Mouse (Mus musculus) hindbrain, embryonic 16.5 days (tissue): ENCODE results near the gene Iqschfp. TPM values are rescaled to one million over a fixed set of nuclear protein-coding genes. Genes with fewer than 3 reads are reported as not detected.
A peak's percentile ranks its signal among the peaks of the same experiment; 100 is the strongest.

Experiments used
- ATAC-seq: fragments of 200-750 bp; cut with Nextera tagmentation; 2 replicates; pipeline ENCODE4 v1.8.0; 2017; ENCODE audit warnings: moderate TSS enrichment, moderate library complexity
- H3K27ac ChIP-seq: fragments of 300-500 bp; sonication (generic); 2 replicates; pipeline ENCODE4 v1.5.1; 2014; ENCODE audit warnings: low read depth, mild to moderate bottlenecking, control low read depth, low read length, moderate library complexity
- H3K27me3 ChIP-seq: fragments of 300-500 bp; sonication (generic); replicated peaks from 2 replicates; pipeline ENCODE4 v1.6.1; 2014; ENCODE audit warnings: low read length; ENCODE audit not compliant: control insufficient read depth, insufficient read depth
- H3K36me3 ChIP-seq: fragments of 300-500 bp; sonication (generic); 2 replicates; pipeline ENCODE4 v1.6.1; 2014; ENCODE audit warnings: mild to moderate bottlenecking, low read length, moderate library complexity, mixed read lengths; ENCODE audit not compliant: control insufficient read depth, insufficient read depth
- H3K4me1 ChIP-seq: fragments of 300-500 bp; sonication (generic); 2 replicates; pipeline ENCODE4 v1.6.1; 2014; ENCODE audit warnings: low read depth, low read length; ENCODE audit not compliant: control insufficient read depth, insufficient read depth
- H3K4me2 ChIP-seq: fragments of 300-500 bp; sonication (generic); 2 replicates; pipeline ENCODE4 v1.6.1; 2014; ENCODE audit warnings: mild to moderate bottlenecking, low read length, control low read depth, moderate library complexity
- H3K4me3 ChIP-seq: fragments of 300-500 bp; sonication (generic); 2 replicates; pipeline ENCODE4 v1.5.1; 2014; ENCODE audit warnings: mild to moderate bottlenecking, low read length, control low read depth, moderate library complexity
- H3K9ac ChIP-seq: fragments of 300-500 bp; sonication (generic); 2 replicates; pipeline ENCODE4 v1.6.1; 2014; ENCODE audit warnings: low read depth, mild to moderate bottlenecking, control low read depth, low read length, moderate library complexity
- H3K9me3 ChIP-seq: fragments of 300-500 bp; sonication (generic); 2 replicates; pipeline ENCODE4 v1.6.1; 2014; ENCODE audit warnings: mild to moderate bottlenecking, low read length, moderate library complexity; ENCODE audit not compliant: control insufficient read depth
- WGBS: fragments of 180-500 bp; shearing (Covaris S2); extraction: QIAGEN DNeasy Blood & Tissue Kit; methylation state at CpG from one replicate; pipeline ENCODE4 v1.1.7; 2014; 5-methylcytosine and 5-hydroxymethylcytosine counted together
- polyA plus RNA-seq: library from polyadenylated mRNA; unstranded; fragments of >200 nt; fragmentation: Nextera tagmentation; extraction: Ambion mirVana; gene quantifications from 2 replicates; pipeline ENCODE4 v1.2.1, GENCODE M21; 2015

Gene Iqschfp
- polyA plus RNA-seq, 1 experiment from 2014 or later, result 4.8 TPM

DNA sequence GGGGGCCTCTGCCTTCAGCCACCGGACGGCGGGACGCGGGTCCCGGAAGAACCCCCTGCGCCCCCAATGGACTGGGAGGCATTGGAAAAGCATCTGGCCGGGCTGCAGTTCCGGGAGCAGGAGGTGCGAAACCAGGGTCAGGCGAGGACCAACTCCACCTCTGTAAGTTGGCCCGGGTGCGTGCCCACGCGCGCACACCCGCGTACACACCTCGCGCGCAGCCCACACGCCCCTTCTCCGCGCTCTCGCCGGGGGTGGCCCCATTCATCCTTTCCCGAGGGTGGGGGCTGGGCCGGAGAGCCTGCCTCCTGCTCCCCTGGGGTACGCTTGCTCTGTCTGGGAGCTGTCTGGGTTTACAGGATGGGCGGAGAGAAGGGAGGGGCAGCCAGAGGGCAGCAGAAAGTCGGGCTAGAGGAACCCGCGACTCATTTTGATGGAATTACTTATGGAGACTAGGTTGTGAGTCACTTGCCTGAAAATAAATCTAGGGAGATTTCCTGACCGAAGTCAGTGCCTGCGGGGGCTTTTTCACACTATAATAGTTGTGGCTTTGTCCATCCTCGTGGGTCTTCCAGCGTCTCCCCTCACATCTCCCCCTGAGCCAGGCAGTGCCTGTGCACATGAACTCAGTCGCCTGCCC lies 603.2 kb downstream of the Iqschfp start:
- under 1% methylated on average over 31 of the region's 38 CpGs for WGBS
- Histone ChIP-seq H3K9ac (peak overlapping the region; percentile 69), H3K27ac (peak overlapping the region; percentile 70), H3K27me3 (no peaks in the 10 kb centered on the region), H3K4me2 (peak overlapping the region; percentile 98), H3K9me3 (no peaks in the 10 kb centered on the region), H3K4me1 (peaks cover 4% of the 10 kb centered on the region; the same call in 1 of the 2 replicates), H3K4me3 (peak overlapping the region; percentile 79), H3K36me3 (no peaks in the 10 kb centered on the region)
- ATAC-seq, result peak; percentile 53

- H3K36me3 ChIP-seq, result no peaks in the 10 kb centered on the region
- no peaks in the 10 kb centered on the region for H3K27me3 ChIP-seq
- H3K9ac ChIP-seq, result peak overlapping the region; percentile 69
- H3K9me3 ChIP-seq, result no peaks in the 10 kb centered on the region
- peak overlapping the region; percentile 70 for H3K27ac ChIP-seq
- peak; percentile 6; the same call in 1 of the 2 replicates for ATAC-seq
- peak overlapping the region; percentile 79 for H3K4me3 ChIP-seq
- WGBS, result 2% methylated on average over 9 of the region's 9 CpGs
- peaks cover 4% of the 10 kb centered on the region; the same call in 1 of the 2 replicates for H3K4me1 ChIP-seq
- H3K4me2 ChIP-seq, result peak overlapping the region; percentile 98
These were observed 603.8 kb downstream of the Iqschfp start for GRCm38 (mm10) chr3:68495736-68496242.

- H3K27ac ChIP-seq, result no peak overlapping the region
- H3K9me3 ChIP-seq, result no peaks in the 10 kb centered on the region
- peak overlapping the region; percentile 79; the same call in 1 of the 2 replicates for H3K4me3 ChIP-seq
- no peaks in the 10 kb centered on the region for H3K27me3 ChIP-seq
- no peaks in the 10 kb centered on the region for H3K36me3 ChIP-seq
- WGBS, result 54% methylated on average over 6 of the region's 6 CpGs
- ATAC-seq, result no peak
- H3K4me2 ChIP-seq, result peak overlapping the region; percentile 98
- H3K4me1 ChIP-seq, result peaks cover 4% of the 10 kb centered on the region; the same call in 1 of the 2 replicates
- no peak overlapping the region for H3K9ac ChIP-seq
These were observed 604.5 kb downstream of the Iqschfp start for GRCm38 (mm10) chr3:68496513-68496912.

GRCm38 (mm10) chr3:68499532-68500152 lies 607.6 kb downstream of the Iqschfp start:
- Histone ChIP-seq H3K9ac (no peak overlapping the region), H3K27me3 (no peaks in the 10 kb centered on the region), H3K27ac (no peak overlapping the region), H3K4me1 (peaks cover 4% of the 10 kb centered on the region; the same call in 1 of the 2 replicates), H3K4me3 (no peak overlapping the region), H3K9me3 (no peaks in the 10 kb centered on the region), H3K4me2 (no peak overlapping the region), H3K36me3 (no peaks in the 10 kb centered on the region)
- ATAC-seq, result no peak
- 84% methylated on average over 6 of the region's 6 CpGs for WGBS

DNA sequence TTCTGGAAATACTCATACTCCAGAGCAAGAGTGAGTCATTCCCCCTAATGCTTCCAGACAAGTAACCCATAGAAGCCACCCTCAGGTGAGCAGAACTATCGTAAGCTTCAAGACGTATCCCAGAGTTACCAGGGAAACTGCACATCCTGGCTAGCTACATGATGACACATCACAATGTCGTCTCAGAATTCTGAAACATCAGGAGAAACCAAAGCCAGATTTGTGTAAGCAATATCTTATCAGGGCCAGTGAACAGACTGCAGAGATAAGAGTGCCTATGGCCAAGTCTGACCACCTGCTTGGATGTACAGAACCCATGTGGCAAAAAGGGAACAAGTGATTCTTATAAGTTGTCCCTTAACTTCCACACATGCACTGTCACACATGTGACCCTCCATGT lies 612.8 kb downstream of the Iqschfp start:
- 85% methylated on average over 3 of the region's 3 CpGs for WGBS
- Histone ChIP-seq H3K27me3 (no peaks in the 10 kb centered on the region), H3K9me3 (no peaks in the 10 kb centered on the region), H3K4me3 (no peak overlapping the region), H3K9ac (no peak overlapping the region), H3K4me2 (no peak overlapping the region), H3K4me1 (peaks cover 5% of the 10 kb centered on the region; the same call in 1 of the 2 replicates), H3K27ac (no peak overlapping the region), H3K36me3 (no peaks in the 10 kb centered on the region)
- ATAC-seq, result no peak

GRCm38 (mm10) chr3:68506769-68507318 lies 614.8 kb downstream of the Iqschfp start:
- peaks cover 5% of the 10 kb centered on the region; the same call in 1 of the 2 replicates for H3K4me1 ChIP-seq
- no peak overlapping the region for H3K27ac ChIP-seq
- no peaks in the 10 kb centered on the region for H3K36me3 ChIP-seq
- no peaks in the 10 kb centered on the region for H3K9me3 ChIP-seq
- no peak for ATAC-seq
- H3K4me3 ChIP-seq, result no peak overlapping the region
- H3K4me2 ChIP-seq, result no peak overlapping the region
- no peaks in the 10 kb centered on the region for H3K27me3 ChIP-seq
- H3K9ac ChIP-seq, result no peak overlapping the region
- 66% methylated on average over 7 of the region's 7 CpGs for WGBS

DNA sequence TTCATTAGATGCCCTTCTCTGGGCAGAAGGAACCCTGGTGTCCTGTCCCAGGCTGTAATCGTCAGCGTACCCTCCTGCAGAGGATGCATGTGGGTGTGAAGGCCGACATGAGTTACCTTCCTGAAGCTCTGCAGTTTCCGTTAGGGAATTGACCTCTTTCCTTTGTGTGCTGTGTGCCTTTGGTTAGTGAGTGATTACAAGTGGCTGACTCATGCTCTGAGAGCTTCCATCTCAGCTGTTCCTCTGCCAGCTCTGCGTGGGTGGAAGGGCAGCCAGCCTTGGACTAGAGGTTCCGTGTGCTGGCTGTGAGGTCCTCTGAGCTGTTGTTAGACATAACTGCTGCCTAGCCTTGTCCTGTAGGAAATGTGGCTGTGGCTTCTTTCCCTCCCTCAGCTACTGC lies 616.6 kb downstream of the Iqschfp start:
- H3K4me3 ChIP-seq, result no peak overlapping the region
- H3K27ac ChIP-seq, result peak overlapping the region; percentile 18; the same call in 1 of the 2 replicates
- peak; percentile 37; the same call in 1 of the 2 replicates for ATAC-seq
- no peaks in the 10 kb centered on the region for H3K27me3 ChIP-seq
- peaks cover 7% of the 10 kb centered on the region; the same call in 1 of the 2 replicates for H3K4me1 ChIP-seq
- no peaks in the 10 kb centered on the region for H3K36me3 ChIP-seq
- WGBS, result 52% methylated on average over 6 of the region's 6 CpGs
- no peaks in the 10 kb centered on the region for H3K9me3 ChIP-seq
- H3K4me2 ChIP-seq, result no peak overlapping the region
- H3K9ac ChIP-seq, result peak overlapping the region; percentile 35; the same call in 1 of the 2 replicates

DNA sequence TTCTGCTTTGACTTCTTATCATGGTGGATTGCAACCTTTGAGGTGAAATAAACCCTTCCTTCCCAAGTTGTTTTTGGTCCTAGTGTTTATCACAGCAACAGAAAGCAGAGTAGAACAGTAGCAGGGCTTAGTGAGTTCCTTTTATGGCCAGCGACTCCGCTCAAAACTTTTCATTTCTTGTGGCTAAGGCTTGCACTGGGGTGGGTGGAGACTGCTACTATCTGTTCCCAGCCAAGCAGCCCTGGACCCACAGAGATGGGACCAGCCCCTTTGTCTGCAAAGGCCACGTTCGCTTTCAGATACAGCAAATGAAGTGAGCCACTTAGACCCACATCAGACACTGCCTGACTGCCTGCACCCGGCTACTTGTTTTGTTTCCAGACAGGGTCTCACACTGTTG lies 618.8 kb downstream of the Iqschfp start:
- Histone ChIP-seq H3K27me3 (no peaks in the 10 kb centered on the region), H3K9me3 (no peaks in the 10 kb centered on the region), H3K4me2 (no peak overlapping the region), H3K36me3 (no peaks in the 10 kb centered on the region), H3K4me3 (no peak overlapping the region), H3K4me1 (peaks cover 9% of the 10 kb centered on the region; the same call in 1 of the 2 replicates), H3K27ac (no peak overlapping the region), H3K9ac (no peak overlapping the region)
- ATAC-seq, result no peak
- WGBS, result 83% methylated on average over 5 of the region's 5 CpGs

GRCm38 (mm10) chr3:68511744-68512143 lies 619.7 kb downstream of the Iqschfp start:
- Histone ChIP-seq H3K36me3 (no peaks in the 10 kb centered on the region), H3K27ac (no peak overlapping the region), H3K4me1 (peaks cover 9% of the 10 kb centered on the region), H3K9ac (no peak overlapping the region), H3K4me3 (no peak overlapping the region), H3K4me2 (no peak overlapping the region), H3K27me3 (no peaks in the 10 kb centered on the region), H3K9me3 (no peaks in the 10 kb centered on the region)
- WGBS, result 74% methylated on average over 4 of the region's 4 CpGs
- ATAC-seq, result no peak
